Mouse (Mus musculus): Measurements from ENCODE around the gene Hivep3.
A peak's percentile ranks its signal among the peaks of the same experiment; 100 is the strongest.

Gene Hivep3

DNA sequence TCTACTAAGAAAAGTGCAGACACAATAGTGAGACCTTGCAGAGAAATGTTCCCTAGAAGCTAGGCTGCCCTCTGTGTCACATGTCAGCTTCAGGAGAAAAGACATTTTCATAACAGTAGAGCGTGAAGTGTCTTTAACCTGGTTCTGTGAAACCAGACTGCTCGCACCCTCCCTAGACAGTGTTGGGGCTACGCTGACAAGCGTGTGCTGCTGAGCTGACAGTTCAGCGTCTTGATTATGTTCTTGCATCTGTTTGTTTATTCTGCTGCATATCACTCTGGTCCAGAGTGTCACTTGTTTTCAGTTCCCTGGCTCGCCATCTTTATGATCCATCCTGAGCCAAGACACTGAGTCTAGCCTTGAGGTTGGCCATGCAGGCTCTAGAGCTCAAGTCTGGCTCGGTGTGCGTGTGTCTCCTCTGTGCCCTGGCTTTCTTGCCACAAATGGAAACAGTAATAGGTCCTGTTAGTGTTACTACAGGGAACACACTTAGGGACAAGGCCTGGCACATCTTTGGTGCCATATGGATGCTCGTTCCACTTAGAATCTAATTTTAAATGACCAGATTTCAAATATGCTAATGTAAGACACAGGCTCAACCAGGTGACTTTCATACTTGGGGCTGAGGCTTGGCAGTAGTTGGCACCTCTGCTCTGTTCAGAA is 28.0 kb downstream of the Hivep3 start:
- DNase-seq (ENCODE audit: low spot score in 2 of 2) = no peak

DNA sequence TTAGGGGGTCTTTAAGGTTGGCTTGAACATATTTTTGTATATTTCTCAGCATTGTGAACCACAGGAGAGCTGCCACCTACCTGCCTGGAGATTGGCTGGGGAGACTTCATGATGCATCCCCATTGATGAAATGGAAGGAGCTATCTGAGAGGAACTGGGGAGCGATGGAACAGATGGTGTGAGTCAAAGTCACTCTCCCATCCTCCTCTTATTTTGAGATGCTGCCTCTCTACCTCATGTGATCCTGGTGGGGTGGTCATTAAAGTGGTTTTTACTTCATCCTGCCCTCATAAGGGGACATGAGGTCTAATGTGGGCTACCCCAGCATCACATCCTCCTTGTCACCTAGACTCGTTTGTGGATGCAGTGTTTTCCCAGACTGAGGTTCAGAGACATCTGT is 28.6 kb downstream of the Hivep3 start:
- DNase-seq (ENCODE audit: low spot score in 2 of 2) = no peak

GRCm38 (mm10) chr4:119768046-119768445 is 34.5 kb downstream of the Hivep3 start:
- DNase-seq (ENCODE audit: low spot score in 2 of 2) = no peak

DNA sequence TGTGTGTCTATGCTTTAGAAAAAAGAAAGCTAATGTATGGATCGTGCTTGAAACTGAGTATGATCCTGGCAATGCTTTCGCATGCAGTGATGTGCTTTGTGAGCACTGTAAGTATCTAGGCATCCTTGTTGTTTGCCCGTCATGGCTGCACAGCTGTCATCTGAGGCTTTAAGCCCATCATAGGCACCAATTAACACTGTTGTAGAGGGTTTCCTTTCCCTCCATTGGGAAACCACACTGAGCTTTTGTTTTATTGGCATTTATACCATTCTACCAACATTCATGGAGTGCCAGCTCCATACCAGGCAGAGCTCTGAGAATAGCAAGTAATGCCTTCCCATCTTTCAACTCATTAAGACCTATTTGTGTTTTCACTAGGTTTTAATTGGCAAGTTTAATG is 42.3 kb downstream of the Hivep3 start:
- DNase-seq (ENCODE audit: low spot score in 2 of 2) = no peak

DNA sequence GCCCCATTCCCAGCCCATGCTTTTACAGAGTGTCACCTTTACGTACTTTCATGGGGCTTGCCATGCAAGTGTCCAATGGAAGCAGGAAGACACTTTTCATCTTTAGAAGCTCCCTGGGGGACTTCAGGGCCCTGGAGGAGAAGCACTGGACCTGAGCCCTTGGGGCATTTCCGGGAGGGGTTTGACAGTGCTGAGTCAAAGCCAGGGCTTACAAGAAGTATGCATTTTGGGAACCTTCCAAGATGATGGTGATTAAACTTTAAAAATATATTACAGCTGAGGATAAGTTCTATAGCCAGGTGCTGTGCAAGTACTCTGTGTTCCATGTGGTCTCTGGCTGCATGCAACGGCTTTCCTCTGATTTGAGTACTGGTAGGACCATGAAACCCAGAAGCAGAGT is 43.6 kb downstream of the Hivep3 start:
- DNase-seq (ENCODE audit: low spot score in 2 of 2) = no peak

DNA sequence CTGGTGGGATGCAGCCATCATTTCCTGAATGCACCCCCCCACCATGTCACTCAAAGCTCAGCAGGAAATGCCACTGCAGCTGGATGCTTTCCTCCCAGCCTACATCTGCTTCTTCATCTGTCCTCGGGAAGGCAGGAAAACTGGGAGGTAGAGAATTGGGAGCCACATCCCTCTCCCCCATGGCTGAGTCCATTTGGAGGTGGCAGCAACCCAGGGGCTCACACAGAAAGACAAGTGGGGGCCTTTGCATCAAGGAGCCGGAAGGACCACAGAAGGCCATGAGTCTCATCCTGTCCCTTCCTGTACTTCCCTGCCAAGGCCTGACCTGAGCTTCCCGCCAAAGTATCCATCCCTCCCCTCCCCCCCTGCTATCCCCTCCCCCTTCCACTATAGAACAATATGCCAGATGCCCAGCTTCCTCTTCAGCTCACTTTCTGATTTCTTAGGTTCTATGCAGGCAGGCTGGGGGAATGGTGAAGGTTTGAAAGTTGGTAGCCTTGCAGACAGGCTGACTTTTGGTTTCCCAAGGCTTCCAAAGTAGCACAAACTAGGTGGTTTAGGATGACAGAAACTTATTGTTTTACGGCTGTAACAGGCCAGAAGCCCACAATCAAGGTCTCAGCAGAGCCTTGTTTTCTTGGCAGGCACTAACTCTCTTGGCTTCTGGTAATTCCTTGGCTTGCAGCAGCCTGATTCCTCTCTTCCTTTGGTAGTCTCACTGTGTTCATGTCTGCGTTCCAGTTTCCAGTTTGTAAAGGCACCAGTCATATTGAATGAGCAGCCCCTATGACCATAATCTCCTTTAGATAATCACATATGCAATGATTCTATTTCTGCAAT is 46.2 kb downstream of the Hivep3 start:
- no peak for DNase-seq (ENCODE audit: low spot score in 2 of 2)

- no peak for DNase-seq (ENCODE audit: low spot score in 2 of 2)
Observed at GRCm38 (mm10) chr4:119780881-119781280, 47.3 kb downstream of the Hivep3 start.

DNA sequence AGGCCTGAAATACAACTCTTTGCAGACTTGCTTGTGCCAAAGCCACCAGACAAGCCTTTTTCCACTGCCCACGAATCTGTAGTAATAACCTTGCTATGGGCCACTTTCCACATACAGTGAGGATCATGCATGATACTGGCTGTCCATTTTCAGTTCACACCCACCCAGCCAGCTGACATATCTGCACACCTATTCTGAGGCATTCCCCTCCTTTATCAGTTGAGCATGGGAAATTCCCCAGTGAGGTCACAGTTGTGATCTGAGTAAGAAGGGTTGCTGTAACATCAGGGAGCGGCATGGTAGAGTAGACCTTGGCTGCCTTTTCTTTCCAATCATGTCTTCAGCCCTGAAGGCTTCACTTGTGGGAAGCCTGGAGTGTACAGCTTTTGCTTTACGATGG is 51.4 kb downstream of the Hivep3 start:
- DNase-seq (ENCODE audit: low spot score in 2 of 2) = peak; percentile 21 to 39

- no peak for DNase-seq (ENCODE audit: low spot score in 2 of 2)
Observed at GRCm38 (mm10) chr4:119786307-119786706, 52.7 kb downstream of the Hivep3 start.

GRCm38 (mm10) chr4:119786721-119787120 is 53.1 kb downstream of the Hivep3 start:
- no peak for DNase-seq (ENCODE audit: low spot score in 2 of 2)

DNA sequence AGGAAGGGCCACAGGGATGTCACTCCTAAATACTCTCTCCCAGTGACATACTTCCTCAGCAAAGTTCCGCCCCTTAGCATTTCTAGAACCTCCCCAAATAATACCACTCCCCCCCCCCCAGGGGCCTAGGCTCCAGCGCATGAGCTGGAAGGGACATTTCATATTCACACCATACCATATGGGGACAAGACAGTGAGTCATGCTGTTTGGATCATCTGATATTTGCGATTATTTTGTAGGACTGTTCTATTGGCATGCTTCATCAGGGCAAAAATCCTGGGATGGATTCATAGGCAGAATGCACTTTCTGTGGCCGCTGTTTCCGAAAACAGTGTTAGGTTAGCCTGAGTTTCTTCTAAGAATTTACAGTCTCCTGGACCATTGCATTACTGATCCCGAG is 55.2 kb downstream of the Hivep3 start:
- no peak for DNase-seq (ENCODE audit: low spot score in 2 of 2)

- DNase-seq (ENCODE audit: low spot score in 2 of 2) = no peak
Observed at GRCm38 (mm10) chr4:119789495-119790148, 56.0 kb downstream of the Hivep3 start.

DNA sequence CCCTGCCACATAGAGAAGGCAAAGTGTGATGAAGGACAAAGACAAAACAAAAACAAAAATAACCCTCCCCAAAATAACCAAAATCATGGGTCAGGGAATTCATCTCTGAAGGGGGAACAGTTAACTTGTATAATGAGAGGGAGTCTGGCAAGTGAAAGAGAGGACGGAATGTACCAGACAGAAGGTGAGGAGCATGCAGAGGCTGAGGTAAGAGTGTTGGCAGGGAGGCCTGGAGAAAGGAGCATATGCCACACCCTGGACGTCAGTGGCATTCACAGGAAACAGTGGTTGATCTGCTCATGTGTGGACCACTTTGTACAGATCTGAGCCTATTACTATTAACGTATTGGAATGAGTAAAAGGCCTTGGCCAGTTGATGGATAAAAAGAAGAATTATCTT is 65.3 kb downstream of the Hivep3 start:
- no peak for DNase-seq (ENCODE audit: low spot score in 2 of 2)

DNA sequence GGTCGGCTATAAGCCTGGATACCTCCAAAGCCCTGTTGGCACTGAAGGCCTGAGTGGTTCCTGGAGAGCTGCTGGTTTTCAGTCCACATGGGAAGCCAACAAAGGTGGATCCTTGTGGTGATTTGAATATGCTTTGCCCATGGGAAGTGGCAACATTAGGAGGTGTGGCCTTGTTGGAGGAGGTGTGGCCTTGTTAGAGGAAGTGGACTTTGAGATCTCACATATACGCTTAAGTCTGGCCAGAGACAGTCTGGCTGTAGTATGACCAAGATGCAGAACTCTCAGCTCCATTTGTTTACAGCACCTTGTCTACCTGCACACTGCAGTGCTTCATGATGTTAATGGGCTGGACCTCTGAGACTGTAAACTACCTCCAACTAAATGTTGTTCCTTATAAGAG is 73.0 kb downstream of the Hivep3 start:
- DNase-seq (ENCODE audit: low spot score in 2 of 2) = no peak

- no peak for DNase-seq (ENCODE audit: low spot score in 2 of 2)
Observed at GRCm38 (mm10) chr4:119807359-119807758, 73.8 kb downstream of the Hivep3 start.

DNA sequence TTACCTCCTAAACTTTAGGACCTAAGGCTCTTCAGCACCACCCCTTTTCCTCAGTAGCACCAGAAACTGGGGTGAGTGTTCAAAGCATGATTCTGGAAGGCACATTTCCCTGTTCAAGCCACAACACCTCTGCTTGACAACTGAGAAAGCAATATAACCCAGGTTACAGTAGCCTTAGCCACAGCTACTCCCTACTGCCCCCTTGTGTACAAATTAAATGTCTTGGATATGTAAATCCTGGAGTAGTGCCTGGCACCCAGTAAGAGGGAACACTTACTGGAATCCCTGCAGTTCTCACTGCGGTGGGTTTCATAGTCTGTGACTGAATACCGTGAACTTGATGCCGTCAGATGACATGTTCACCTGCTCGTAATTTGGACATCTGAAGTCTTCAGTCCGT is 75.7 kb downstream of the Hivep3 start:
- DNase-seq (ENCODE audit: low spot score in 2 of 2) = peak in 1 of 2 experiments; percentile 17

DNA sequence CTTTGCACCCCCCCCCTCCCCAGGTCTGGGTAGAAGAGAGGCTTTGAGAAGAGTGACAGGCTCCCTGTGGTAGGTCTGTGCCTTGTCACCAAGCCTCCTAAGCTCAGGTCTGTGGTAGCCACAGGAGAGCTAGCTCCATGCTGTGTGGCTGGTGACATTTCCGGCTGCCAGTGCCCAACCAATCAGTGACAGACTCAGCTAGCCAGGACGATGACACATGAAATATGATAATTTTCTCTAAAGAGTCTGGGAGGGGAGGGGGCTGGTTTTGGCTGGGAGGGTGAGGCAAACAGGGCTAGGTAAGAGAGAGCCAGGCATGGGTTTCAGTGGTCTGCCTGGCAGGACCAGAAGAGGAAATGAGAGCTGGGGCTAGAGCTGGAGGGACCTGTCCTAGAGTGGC is 79.2 kb downstream of the Hivep3 start:
- DNase-seq (ENCODE audit: low spot score in 2 of 2) = peak; percentile 52 to 64

DNA sequence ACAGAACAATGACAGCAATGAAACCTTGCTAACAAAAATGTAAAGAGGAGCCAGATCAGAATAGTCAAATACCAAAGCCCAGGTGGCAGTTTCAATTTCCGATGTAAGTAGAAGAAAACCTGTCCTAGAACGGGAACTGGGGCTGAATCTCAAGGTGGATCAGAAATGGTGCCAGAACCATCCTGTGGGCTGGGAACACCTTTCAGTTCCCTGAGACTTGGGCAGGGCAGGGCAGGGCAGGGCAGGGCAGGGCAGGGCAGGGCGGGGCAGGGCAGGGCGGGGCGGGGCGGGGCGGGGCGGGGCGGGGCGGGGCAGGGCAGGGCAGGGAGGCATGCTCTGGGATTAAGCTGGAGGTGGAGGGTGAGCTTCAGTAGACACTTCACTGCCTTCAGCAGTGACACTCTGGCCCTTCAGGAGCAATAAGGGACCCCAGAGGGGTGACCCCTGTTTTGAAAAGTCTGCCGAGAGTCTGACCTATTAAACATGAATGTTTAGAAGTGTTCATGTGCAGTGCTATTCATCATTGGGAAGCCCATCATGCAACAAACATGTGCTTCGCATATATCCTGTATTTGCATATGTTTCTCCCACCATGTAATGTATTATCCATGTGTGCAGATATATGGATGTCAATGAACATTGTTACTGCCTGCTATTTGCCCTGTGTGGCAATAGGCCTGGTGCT is 80.1 kb downstream of the Hivep3 start:
- no peak for DNase-seq (ENCODE audit: low spot score in 2 of 2)

DNA sequence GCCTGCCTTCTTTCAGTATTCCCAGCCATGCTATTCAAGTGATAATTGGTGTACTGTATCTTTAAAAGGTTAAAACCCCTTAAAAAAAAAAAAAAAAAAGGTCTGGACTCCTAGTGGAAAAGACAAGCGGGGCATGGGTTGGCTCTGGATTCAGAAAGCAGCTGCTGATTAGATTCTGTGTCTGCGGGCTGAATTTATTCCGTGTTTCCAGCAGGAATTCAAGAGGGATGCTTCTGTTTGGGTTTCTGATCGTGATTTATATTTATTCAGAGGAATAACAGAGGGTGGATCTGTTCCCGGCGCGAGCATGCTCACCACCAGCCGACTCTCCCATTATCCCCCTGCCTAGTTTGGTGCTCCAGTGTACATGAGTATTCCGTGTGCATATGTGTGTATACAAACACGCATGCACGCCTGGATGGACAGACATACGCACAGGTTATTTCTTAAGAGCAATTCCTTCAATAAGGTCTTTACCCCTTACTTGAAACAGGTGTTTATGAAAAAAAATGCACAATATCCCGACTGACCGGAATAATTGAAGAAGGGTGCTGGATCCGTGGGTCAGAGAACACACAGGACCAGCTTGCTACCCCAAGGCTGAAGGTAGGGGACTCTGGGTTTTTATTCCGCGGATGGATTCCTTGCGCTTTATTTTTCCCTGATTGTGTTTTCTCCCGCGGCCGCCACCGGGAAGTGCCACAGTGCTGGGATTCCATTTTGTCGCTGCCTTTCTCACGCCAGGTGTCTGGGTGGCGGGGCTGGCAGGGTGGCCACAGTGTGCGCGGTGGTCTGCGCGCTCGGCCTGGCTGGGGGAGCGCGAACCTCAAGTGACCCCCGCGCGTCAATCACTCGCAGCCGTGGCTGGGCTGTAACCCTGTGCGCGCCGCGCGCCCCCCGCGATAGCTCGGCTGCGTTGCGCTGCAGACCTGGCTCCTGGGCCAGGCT is 80.9 kb downstream of the Hivep3 start:
- no peak for DNase-seq (ENCODE audit: low spot score in 2 of 2)

DNA sequence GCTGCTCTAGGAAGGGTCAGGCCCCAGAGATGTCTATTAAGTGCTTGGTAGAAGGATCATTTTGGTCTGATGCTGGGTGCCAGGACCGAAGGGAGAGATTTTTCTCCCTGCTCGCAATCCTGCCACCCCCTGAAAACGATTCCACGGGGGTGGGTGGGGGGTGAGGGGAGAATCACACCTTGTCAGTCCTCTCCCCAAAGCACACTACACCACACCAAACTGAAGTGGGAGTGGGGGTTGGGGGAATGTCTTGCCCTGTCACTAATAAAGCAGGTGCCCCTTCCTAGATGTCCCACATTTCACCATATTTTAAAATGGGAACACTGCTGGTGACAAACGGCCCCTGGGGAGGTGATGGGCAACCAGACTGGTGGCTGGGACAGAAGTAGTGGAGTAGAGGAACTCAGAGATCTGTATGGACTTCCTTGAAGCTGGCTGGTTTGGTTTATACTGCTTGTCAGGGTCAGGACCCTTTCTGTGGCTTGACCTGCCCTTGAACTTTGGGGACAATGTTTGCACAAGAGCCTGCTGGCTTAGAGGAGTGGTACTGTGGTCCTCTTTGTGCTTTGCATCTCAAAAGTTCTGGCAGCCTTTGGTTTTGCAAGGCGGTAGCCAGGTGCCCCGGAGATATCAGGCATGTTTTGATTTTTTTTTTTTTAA is 81.7 kb downstream of the Hivep3 start:
- DNase-seq (ENCODE audit: low spot score in 2 of 2) = no peak

- DNase-seq (ENCODE audit: low spot score in 2 of 2) = no peak
Observed at GRCm38 (mm10) chr4:119815793-119816161, 82.2 kb downstream of the Hivep3 start.
